9 mouse cellular contexts compared by ENCODE assay signal in genomic region chr1:64060116-64060515, GRCm38 (mm10).
DNase-seq lines count a peak whose midpoint lies in the region; ATAC-seq and TF ChIP-seq lines count a peak whose summit lies in the region.
"Had no signal": no experiment of that assay in that cellular context is flagged by ENCODE, and none has a peak within 500 bp of the region (broad histone marks: within the 10 kb centered on the region; RNA-seq: fewer than 3 reads in every experiment).

No protein-coding gene starts in this region.

- no peak for TF ChIP-seq POLR2A in cortical plate, adult 2 months (IDR thresholded peaks at IDR 0.05; ENCODE audit: extremely low read depth, insufficient read depth, low read length)

- no peak for ATAC-seq in midbrain, embryonic 12.5 days (ENCODE audit: low FRiP score, low read depth)
- ATAC-seq: activated CD4-positive, CD25-positive, alpha-beta regulatory T cell, adult 4 months had no signal

- peaks cover 8% of the 10 kb centered on the region for H3K36me3 ChIP-seq in hindbrain, embryonic 10.5 days
- no peaks in the 10 kb centered on the region for H3K36me3 ChIP-seq in midbrain, embryonic 12.5 days

- WGBS in hindbrain, embryonic 10.5 days, result 85% methylated on average over 7 of the region's 7 CpGs
- 73% methylated on average over 7 of the region's 7 CpGs for WGBS in midbrain, embryonic 12.5 days

- no peak overlapping the region for H3K4me3 ChIP-seq in cortical plate, adult 2 months (ENCODE audit: insufficient read depth, low read length)
- H3K4me3 ChIP-seq in hindbrain, embryonic 10.5 days, result no peak overlapping the region
- H3K4me3 ChIP-seq in midbrain, embryonic 12.5 days, result no peak overlapping the region

- H3K9ac ChIP-seq in midbrain, embryonic 12.5 days (replicated peaks), result no peak overlapping the region

- peak; percentile 36 to 52 for DNase-seq in cerebellum, postnatal 10 days
- no peak for DNase-seq in cerebellum, adult 9-10 months
- no peak for DNase-seq in hindbrain, embryonic 10.5 days (ENCODE audit: low spot score)
- DNase-seq in thymus, postnatal 4 days, result no peak
- DNase-seq in natural killer cell, adult 2 months (ENCODE audit: low spot score in 2 of 2), result no peak
- no peak for DNase-seq in lung, postnatal 10 days

- no peaks in the 10 kb centered on the region for H3K9me3 ChIP-seq in hindbrain, embryonic 10.5 days
- no peaks in the 10 kb centered on the region for H3K9me3 ChIP-seq in midbrain, embryonic 12.5 days

- no peak for TF ChIP-seq CTCF in cortical plate, adult 2 months (IDR thresholded peaks at IDR 0.05; ENCODE audit: extremely low read depth, insufficient read depth, low read length)

- H3K4me1 ChIP-seq in cortical plate, adult 2 months (ENCODE audit: control insufficient read depth, insufficient read depth, low read length), result peaks cover 22% of the 10 kb centered on the region
- H3K4me1 ChIP-seq in hindbrain, embryonic 10.5 days (replicated peaks), result peaks cover 48% of the 10 kb centered on the region
- H3K4me1 ChIP-seq in midbrain, embryonic 12.5 days, result peaks cover 64% of the 10 kb centered on the region

- no peak overlapping the region for H3K4me2 ChIP-seq in midbrain, embryonic 12.5 days (replicated peaks)

- H3K27me3 ChIP-seq in hindbrain, embryonic 10.5 days (ENCODE audit: insufficient read depth, poor library complexity, severe bottlenecking), result no peaks in the 10 kb centered on the region
- peaks cover 9% of the 10 kb centered on the region; the same call in 1 of the 2 replicates for H3K27me3 ChIP-seq in midbrain, embryonic 12.5 days

- H3K27ac ChIP-seq in cortical plate, adult 2 months (ENCODE audit: insufficient read depth, low read length), result 0 out of 2 replicates have a peak overlapping the region, but pooled peaks have one; percentile 39
- H3K27ac ChIP-seq in hindbrain, embryonic 10.5 days, result peak overlapping the region; percentile 84
- peak overlapping the region; percentile 92 for H3K27ac ChIP-seq in midbrain, embryonic 12.5 days (replicated peaks)

Comparison
In these comparisons a context has a peak if more than half of its experiments do, and no peak if none do; other contexts are left out.
1. DNase-seq: peak in cerebellum, postnatal 10 days (2 of 2); none in cerebellum, adult 9-10 months (single experiment), hindbrain, embryonic 10.5 days (single experiment), thymus, postnatal 4 days (single experiment), natural killer cell, adult 2 months (0 of 2) and lung, postnatal 10 days (single experiment).
2. H3K27ac ChIP-seq: peak in every context shown above with its lines; median percentile 92 in midbrain, embryonic 12.5 days; 84 in hindbrain, embryonic 10.5 days; 39 in cortical plate, adult 2 months.